Mouse (Mus musculus) forebrain, embryonic 14.5 days (tissue): ENCODE results near the gene Rgs7bp. TPM values are rescaled to one million over a fixed set of nuclear protein-coding genes. Genes with fewer than 3 reads are reported as not detected.
"Not testable (repeated sequence)": the region's sequence is repeated elsewhere in the genome, so short reads cannot be mapped to it uniquely, and the experiment has no call there.

ENCODE experiments used
- ATAC-seq: fragments of 200-750 bp; cut with Nextera tagmentation; 2 replicates; pipeline ENCODE4 v1.8.0; 2017; ENCODE audit warnings: mild to moderate bottlenecking, moderate library complexity
- DNase-seq: peaks from one replicate; pipeline ENCODE4 v3.0.0-alpha.2; 2015; ENCODE audit warnings: low spot score
- H3K27ac ChIP-seq: fragments of 300-500 bp; sonication (generic); 2 replicates; pipeline ENCODE4 v1.5.1; 2014; ENCODE audit warnings: low read depth, mild to moderate bottlenecking, control low read depth, low read length, moderate library complexity
- H3K27me3 ChIP-seq: fragments of 300-500 bp; sonication (generic); replicated peaks from 2 replicates; pipeline ENCODE4 v1.6.1; 2014; ENCODE audit warnings: low read length, control low read depth, mixed read lengths; ENCODE audit not compliant: control insufficient read depth, insufficient read depth
- H3K36me3 ChIP-seq: fragments of 300-500 bp; sonication (generic); 2 replicates; pipeline ENCODE4 v1.6.1; 2014; ENCODE audit warnings: low read length, control low read depth; ENCODE audit not compliant: control insufficient read depth, insufficient read depth
- H3K4me1 ChIP-seq: fragments of 300-500 bp; sonication (generic); 2 replicates; pipeline ENCODE4 v1.6.1; 2014; ENCODE audit warnings: antibody characterized with exemption, low read length, control low read depth; ENCODE audit not compliant: control insufficient read depth, insufficient read depth
- H3K4me2 ChIP-seq: fragments of 300-500 bp; sonication (generic); 2 replicates; pipeline ENCODE4 v1.6.1; 2014; ENCODE audit warnings: mild to moderate bottlenecking, control low read depth, low read length
- H3K4me3 ChIP-seq: fragments of 300-500 bp; sonication (generic); 2 replicates; pipeline ENCODE4 v1.5.1; 2014; ENCODE audit warnings: low read depth, low read length, control low read depth
- H3K9ac ChIP-seq: fragments of 300-500 bp; sonication (generic); 2 replicates; pipeline ENCODE4 v1.6.1; 2014; ENCODE audit warnings: mild to moderate bottlenecking, low read length, control low read depth, moderate library complexity
- H3K9me3 ChIP-seq: fragments of 300-500 bp; sonication (generic); replicated peaks from 2 replicates; pipeline ENCODE4 v1.6.1; 2016; ENCODE audit warnings: low read length, control low read depth, mixed read lengths; ENCODE audit not compliant: control insufficient read depth
- WGBS: fragments of 180-500 bp; shearing (Covaris S2); extraction: QIAGEN DNeasy Blood & Tissue Kit; methylation state at CpG from one replicate; pipeline ENCODE4 v1.1.7; 2014; 5-methylcytosine and 5-hydroxymethylcytosine counted together
- polyA plus RNA-seq: library from polyadenylated mRNA; unstranded; fragments of >200 nt; fragmentation: Nextera tagmentation; extraction: Ambion mirVana; gene quantifications from 2 replicates; pipeline ENCODE4 v1.2.1, GENCODE M21; 2014

The Rgs7bp gene
- polyA plus RNA-seq, 1 experiment from 2014 or later = 2.0 TPM

DNA sequence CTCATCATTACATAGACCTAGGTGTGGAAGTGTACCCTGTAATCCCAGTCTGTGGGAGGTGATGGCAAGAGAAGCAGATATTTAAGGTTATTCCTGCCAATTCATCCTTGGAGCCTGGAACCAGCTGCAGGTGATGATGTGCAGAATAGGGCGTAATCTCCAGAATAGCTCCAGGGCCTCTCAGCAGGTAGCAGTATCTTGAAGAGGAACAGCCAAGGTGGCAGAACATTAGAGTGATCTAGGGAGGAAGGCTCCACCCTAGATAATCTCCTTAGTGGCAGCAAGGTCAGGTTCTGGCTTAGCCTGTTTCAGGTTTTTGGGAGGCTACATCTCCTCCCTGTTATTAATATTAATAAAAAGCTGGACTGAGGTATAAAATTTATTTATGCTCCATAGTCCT, 143.7 kb downstream of the Rgs7bp start:
- WGBS = 96% methylated on average over 1 of the region's 1 CpGs

DNA sequence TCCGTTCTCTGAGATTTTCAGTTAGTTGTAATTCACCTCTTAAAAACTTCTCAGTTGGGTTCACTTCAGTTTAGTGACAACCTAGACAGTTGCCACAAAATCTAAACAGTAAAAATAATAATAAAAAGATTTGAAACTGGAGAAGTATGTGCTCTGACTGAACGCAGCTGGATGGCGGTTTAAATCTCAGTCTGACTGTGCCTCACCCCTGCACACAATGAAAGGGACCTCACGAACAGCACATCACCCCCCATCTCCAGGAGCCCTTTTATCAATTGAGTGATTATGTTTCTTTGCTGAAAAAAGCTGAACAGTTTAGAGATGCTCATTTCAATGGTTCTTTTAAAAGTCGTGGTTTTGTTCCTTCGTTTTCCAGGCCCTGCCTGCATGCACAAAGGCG, 146.0 kb downstream of the Rgs7bp start:
- 26% methylated on average over 7 of the region's 7 CpGs for WGBS
- H3K27me3 ChIP-seq = no peaks in the 10 kb centered on the region
- H3K36me3 ChIP-seq = no peaks in the 10 kb centered on the region

More for the DNA sequence above, 143.7 kb downstream of the Rgs7bp start:
- H3K27ac ChIP-seq, H3K9ac ChIP-seq, ATAC-seq, H3K4me1 ChIP-seq, H3K36me3 ChIP-seq, H3K4me2 ChIP-seq, H3K4me3 ChIP-seq, H3K9me3 ChIP-seq, H3K27me3 ChIP-seq, DNase-seq: not testable (repeated sequence)

More for the DNA sequence above, 146.0 kb downstream of the Rgs7bp start:
- no peak overlapping the region for H3K4me3 ChIP-seq
- DNase-seq (no peak), ATAC-seq (no peak)
- H3K9ac ChIP-seq = no peak overlapping the region
- no peaks in the 10 kb centered on the region for H3K4me1 ChIP-seq
- no peaks in the 10 kb centered on the region for H3K9me3 ChIP-seq
- no peak overlapping the region for H3K27ac ChIP-seq
- H3K4me2 ChIP-seq = no peak overlapping the region

Other genes starting within 250 kb of the Rgs7bp start
- gene Cwc27, start 237.8 kb downstream of the Rgs7bp start, polyA plus RNA-seq = 21.5 and 25.5 TPM in 2 replicates
- 0.52 and 0.62 TPM in 2 replicates for gene Shisal2b, start 191.0 kb downstream of the Rgs7bp start, polyA plus RNA-seq
- gene 4933425L06Rik, start 27.2 kb upstream of the Rgs7bp start, polyA plus RNA-seq = not detected in 2 replicates
- 35.6 and 42.2 TPM in 2 replicates for gene Rnf180, start 239.9 kb upstream of the Rgs7bp start, polyA plus RNA-seq